Mouse (Mus musculus): Measurements from ENCODE around the gene Pls1. TPM values are rescaled to one million over a fixed set of nuclear protein-coding genes. Genes with fewer than 3 reads are reported as not detected.

Gene Pls1
- total RNA-seq, 2 experiments from 2014 or later = 0.16 TPM; not detected in 1

GRCm38 (mm10) chr9:95705371-95705770 lies 139.7 kb downstream of the Pls1 start:
- DNase-seq (ENCODE audit: low spot score) = no peak

DNA sequence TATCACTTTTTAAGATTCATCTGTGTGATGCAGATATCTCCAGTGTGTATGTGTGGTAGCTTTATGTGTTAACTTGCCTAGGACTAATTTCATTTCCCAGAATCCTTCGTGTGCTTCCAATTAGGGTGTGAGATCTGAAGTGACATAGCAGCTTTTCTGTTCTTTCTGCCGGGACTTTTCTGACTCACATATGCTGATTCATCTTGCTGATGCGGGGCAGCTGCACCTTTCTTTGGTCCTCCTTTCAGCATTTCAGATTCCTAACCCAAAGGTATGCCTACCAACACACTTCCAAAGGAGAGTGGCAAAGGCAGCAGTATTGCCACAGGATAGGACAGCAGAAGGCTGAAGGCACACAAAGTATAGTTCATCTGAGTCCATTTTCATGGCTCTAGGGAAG lies 141.0 kb downstream of the Pls1 start:
- no peak for DNase-seq (ENCODE audit: low spot score)

Other genes starting within 250 kb of the Pls1 start
- 10 to 100 TPM in 1 of 2 experiments, 1 to 10 TPM in 1; 7.6 to 10.6 TPM for gene Pcolce2, start 207.7 kb downstream of the Pls1 start, total RNA-seq (2021)
- 1 to 10 TPM in 1 of 2 experiments, under 1 TPM in 1; 0.84 to 1.8 TPM for gene Trpc1, start 94.9 kb downstream of the Pls1 start, total RNA-seq (2021)
- gene Atr, start 12.3 kb upstream of the Pls1 start, total RNA-seq (2021) = 1 to 10 TPM; 3.5 to 3.8 TPM
- gene Xrn1, start 109.4 kb upstream of the Pls1 start, total RNA-seq (2021) = 1 to 10 TPM; 8.8 to 9.6 TPM